Mouse (Mus musculus) thymus, postnatal 4 days (tissue): ENCODE measurements around the gene Eef1akmt1.

ENCODE experiments used
- DNase-seq: peaks from one replicate; pipeline ENCODE4 v3.0.0; 2021

The Eef1akmt1 gene

DNA sequence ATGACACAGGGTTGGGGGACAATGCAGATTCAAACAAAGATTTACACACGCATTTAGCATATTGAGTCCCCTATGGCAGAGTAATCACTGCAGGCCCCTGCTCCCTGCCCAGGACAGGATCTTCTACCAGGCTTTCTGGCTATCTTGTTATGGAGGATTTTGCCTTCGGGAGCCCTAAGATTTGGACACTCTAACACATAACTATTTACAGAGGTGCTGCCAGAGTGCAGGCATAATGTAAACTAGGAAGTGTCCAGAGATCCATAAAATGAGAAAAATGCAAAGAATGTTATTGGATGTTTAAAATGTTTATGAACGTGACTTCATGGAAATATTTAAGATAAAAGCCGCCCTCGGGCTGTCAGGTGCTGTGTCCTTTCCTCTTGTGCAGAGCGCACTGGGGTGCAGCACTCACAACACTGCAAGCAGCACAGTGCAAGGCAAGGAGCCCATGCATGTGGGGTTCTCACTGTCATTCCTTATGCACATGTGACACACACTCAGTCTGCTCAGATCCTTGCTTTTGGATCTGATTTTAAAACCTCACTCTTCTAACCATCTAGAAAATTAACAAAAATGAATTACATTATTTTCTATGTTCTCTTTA is 56.2 kb downstream of the Eef1akmt1 start:
- no peak for DNase-seq

DNA sequence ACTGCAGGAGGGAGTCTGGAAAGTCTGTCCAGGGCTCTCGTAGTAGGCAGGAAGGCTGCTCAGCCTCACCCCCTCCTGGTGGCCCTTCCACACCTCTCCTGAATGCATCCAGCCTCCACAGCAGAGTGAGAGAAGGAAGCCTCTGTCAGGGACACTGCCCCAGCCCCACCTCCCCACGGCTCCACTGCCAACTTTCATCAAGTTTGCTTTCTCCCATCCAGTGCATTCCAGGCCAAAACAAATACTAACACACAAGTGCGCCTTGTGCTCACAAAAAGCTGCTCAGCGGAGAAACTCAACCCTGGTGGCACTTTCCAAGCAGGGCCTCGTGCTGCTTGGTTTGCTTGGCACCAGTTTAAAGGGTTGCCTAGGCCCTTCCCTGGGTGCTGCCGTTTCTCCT is 61.9 kb downstream of the Eef1akmt1 start:
- DNase-seq = no peak

DNA sequence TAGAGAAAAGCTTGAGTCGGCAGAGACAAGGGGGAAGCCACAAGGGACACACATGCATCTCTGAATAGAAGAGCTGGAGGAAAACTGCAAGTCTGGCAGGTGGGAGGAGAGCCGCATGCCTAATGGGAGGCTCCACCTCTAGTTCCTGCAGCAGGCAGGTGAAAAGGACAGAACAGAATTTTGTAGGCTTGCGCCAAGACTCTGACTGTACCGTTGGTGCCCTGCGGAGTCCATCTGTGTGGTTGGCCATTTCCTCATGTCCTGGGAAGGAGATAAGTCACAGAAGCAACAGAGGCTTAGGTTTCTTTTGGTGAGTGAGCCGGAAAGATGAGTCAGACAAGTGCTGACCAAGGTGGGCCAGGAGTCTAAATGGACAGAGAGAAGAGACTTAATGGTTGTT is 67.7 kb downstream of the Eef1akmt1 start:
- DNase-seq = no peak
